Mouse (Mus musculus) midbrain, embryonic 15.5 days (tissue): ENCODE measurements around the gene Atp1a4. TPM values are rescaled to one million over a fixed set of nuclear protein-coding genes. Genes with fewer than 3 reads are reported as not detected.
A peak's percentile ranks its signal among the peaks of the same experiment; 100 is the strongest.

ENCODE experiments used
- ATAC-seq: fragments of 200-750 bp; cut with Nextera tagmentation; replicated peaks from 2 replicates; pipeline ENCODE4 v1.8.0; 2017; ENCODE audit warnings: moderate TSS enrichment
- H3K27ac ChIP-seq: fragments of 300-500 bp; sonication (generic); 2 replicates; pipeline ENCODE4 v1.5.1; 2015; ENCODE audit warnings: mild to moderate bottlenecking, inconsistent platforms
- H3K27me3 ChIP-seq: fragments of 300-500 bp; sonication (generic); replicated peaks from 2 replicates; pipeline ENCODE4 v1.6.1; 2015; ENCODE audit warnings: inconsistent platforms
- H3K36me3 ChIP-seq: fragments of 300-500 bp; sonication (generic); replicated peaks from 2 replicates; pipeline ENCODE4 v1.6.1; 2015; ENCODE audit warnings: inconsistent platforms
- H3K4me1 ChIP-seq: fragments of 300-500 bp; sonication (generic); 2 replicates; pipeline ENCODE4 v1.6.1; 2015; ENCODE audit warnings: inconsistent platforms
- H3K4me2 ChIP-seq: fragments of 300-500 bp; sonication (generic); 2 replicates; pipeline ENCODE4 v1.6.1; 2015; ENCODE audit warnings: inconsistent platforms, mild to moderate bottlenecking, moderate library complexity
- H3K4me3 ChIP-seq: fragments of 300-500 bp; sonication (generic); 2 replicates; pipeline ENCODE4 v1.5.1; 2015; ENCODE audit warnings: mild to moderate bottlenecking, inconsistent platforms
- H3K9ac ChIP-seq: fragments of 300-500 bp; sonication (generic); 2 replicates; pipeline ENCODE4 v1.6.1; 2015; ENCODE audit warnings: mild to moderate bottlenecking, inconsistent platforms
- H3K9me3 ChIP-seq: fragments of 300-500 bp; sonication (generic); 2 replicates; pipeline ENCODE4 v1.6.1; 2016; ENCODE audit warnings: inconsistent platforms
- WGBS: fragments of 180-500 bp; shearing (Covaris S2); methylation state at CpG from one replicate; pipeline ENCODE4 v1.1.7; 2015; ENCODE audit warnings: mixed read lengths; 5-methylcytosine and 5-hydroxymethylcytosine counted together
- polyA plus RNA-seq: library from polyadenylated mRNA; unstranded; fragments of >200 nt; fragmentation: Nextera tagmentation; extraction: Ambion mirVana; gene quantifications from 2 replicates; pipeline ENCODE4 v1.2.1, GENCODE M21; 2015

Atp1a4 gene
- polyA plus RNA-seq, 1 experiment from 2014 or later, result not detected

GRCm38 (mm10) chr1:172200871-172201447, 57.3 kb downstream of the Atp1a4 start:
- Histone ChIP-seq H3K27me3 (no peaks in the 10 kb centered on the region), H3K36me3 (peaks cover 28% of the 10 kb centered on the region; the same call in 1 of the 2 replicates), H3K27ac (peak overlapping the region; percentile 96), H3K9me3 (no peaks in the 10 kb centered on the region), H3K4me3 (peak overlapping the region; percentile 15), H3K4me2 (peak overlapping the region; percentile 83), H3K9ac (peak overlapping the region; percentile 38; the same call in 1 of the 2 replicates), H3K4me1 (peaks cover 66% of the 10 kb centered on the region)
- peak; percentile 76 for ATAC-seq
- 11% methylated on average over 7 of the region's 7 CpGs for WGBS

GRCm38 (mm10) chr1:172200161-172200560, 58.1 kb downstream of the Atp1a4 start:
- no peak overlapping the region for H3K4me3 ChIP-seq
- H3K27ac ChIP-seq, result peak overlapping the region; percentile 96
- H3K9ac ChIP-seq, result peak overlapping the region; percentile 4; the same call in 1 of the 2 replicates

GRCm38 (mm10) chr1:172198996-172199395, 59.2 kb downstream of the Atp1a4 start:
- no peak for ATAC-seq
- H3K9ac ChIP-seq, result no peak overlapping the region
- no peaks in the 10 kb centered on the region for H3K27me3 ChIP-seq
- no peak overlapping the region for H3K27ac ChIP-seq
- peaks cover 35% of the 10 kb centered on the region; the same call in 1 of the 2 replicates for H3K36me3 ChIP-seq
- H3K9me3 ChIP-seq, result no peaks in the 10 kb centered on the region
- no peak overlapping the region for H3K4me3 ChIP-seq
- H3K4me1 ChIP-seq, result peaks cover 50% of the 10 kb centered on the region
- H3K4me2 ChIP-seq, result no peak overlapping the region
- WGBS, result 82% methylated on average over 4 of the region's 4 CpGs

More at GRCm38 (mm10) chr1:172200161-172200560, 58.1 kb downstream of the Atp1a4 start:
- Histone ChIP-seq H3K4me2 (peak overlapping the region; percentile 83), H3K4me1 (peaks cover 62% of the 10 kb centered on the region), H3K36me3 (peaks cover 35% of the 10 kb centered on the region; the same call in 1 of the 2 replicates), H3K9me3 (no peaks in the 10 kb centered on the region), H3K27me3 (no peaks in the 10 kb centered on the region)
- no peak for ATAC-seq
- 72% methylated on average over 5 of the region's 5 CpGs for WGBS

GRCm38 (mm10) chr1:172198316-172198715, 59.9 kb downstream of the Atp1a4 start:
- WGBS, result 85% methylated on average over 8 of the region's 8 CpGs
- Histone ChIP-seq H3K9me3 (no peaks in the 10 kb centered on the region), H3K4me3 (no peak overlapping the region), H3K36me3 (peaks cover 35% of the 10 kb centered on the region; the same call in 1 of the 2 replicates), H3K4me1 (peaks cover 44% of the 10 kb centered on the region), H3K27me3 (no peaks in the 10 kb centered on the region), H3K27ac (no peak overlapping the region), H3K4me2 (no peak overlapping the region), H3K9ac (no peak overlapping the region)
- ATAC-seq, result no peak

GRCm38 (mm10) chr1:172197851-172198250, 60.4 kb downstream of the Atp1a4 start:
- no peak for ATAC-seq
- WGBS, result 80% methylated on average over 5 of the region's 5 CpGs
- Histone ChIP-seq H3K4me1 (peaks cover 39% of the 10 kb centered on the region), H3K9ac (no peak overlapping the region), H3K27ac (no peak overlapping the region), H3K9me3 (no peaks in the 10 kb centered on the region), H3K36me3 (peaks cover 35% of the 10 kb centered on the region; the same call in 1 of the 2 replicates), H3K4me2 (no peak overlapping the region), H3K4me3 (no peak overlapping the region), H3K27me3 (no peaks in the 10 kb centered on the region)

- H3K4me1 ChIP-seq, result peaks cover 32% of the 10 kb centered on the region
- WGBS, result 87% methylated on average over 3 of the region's 3 CpGs
- peaks cover 38% of the 10 kb centered on the region; the same call in 1 of the 2 replicates for H3K36me3 ChIP-seq
- H3K4me3 ChIP-seq, result no peak overlapping the region
- H3K4me2 ChIP-seq, result no peak overlapping the region
- ATAC-seq, result no peak
- H3K9ac ChIP-seq, result no peak overlapping the region
- H3K27ac ChIP-seq, result no peak overlapping the region; the same call in 1 of the 2 replicates
- H3K9me3 ChIP-seq, result no peaks in the 10 kb centered on the region
- no peaks in the 10 kb centered on the region for H3K27me3 ChIP-seq
Measured at GRCm38 (mm10) chr1:172197146-172197545, 61.1 kb downstream of the Atp1a4 start.

DNA sequence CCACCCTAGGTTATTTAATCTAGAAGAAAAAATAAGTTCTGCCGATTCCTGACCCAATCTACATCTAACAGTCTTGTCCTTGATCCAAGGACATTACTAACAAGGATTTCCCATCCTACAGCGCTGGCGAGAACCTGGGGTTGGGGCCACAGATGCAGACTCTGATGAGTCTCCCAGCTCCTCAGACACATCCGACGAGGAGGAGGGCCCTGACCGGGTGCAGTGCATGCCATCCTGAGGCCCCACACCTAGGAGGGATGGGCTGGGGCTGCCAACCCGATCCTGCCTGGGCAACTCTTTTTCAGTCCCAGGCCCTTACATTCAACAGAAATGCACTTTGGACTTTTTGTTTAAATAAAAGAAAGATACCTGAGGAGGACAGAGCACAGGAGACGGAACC, 63.8 kb downstream of the Atp1a4 start:
- Histone ChIP-seq H3K36me3 (peaks cover 39% of the 10 kb centered on the region; the same call in 1 of the 2 replicates), H3K4me3 (no peak overlapping the region), H3K9ac (no peak overlapping the region), H3K4me1 (peaks cover 5% of the 10 kb centered on the region; the same call in 1 of the 2 replicates), H3K27me3 (no peaks in the 10 kb centered on the region), H3K27ac (no peak overlapping the region), H3K9me3 (no peaks in the 10 kb centered on the region), H3K4me2 (no peak overlapping the region)
- ATAC-seq, result no peak
- 77% methylated on average over 8 of the region's 8 CpGs for WGBS

DNA sequence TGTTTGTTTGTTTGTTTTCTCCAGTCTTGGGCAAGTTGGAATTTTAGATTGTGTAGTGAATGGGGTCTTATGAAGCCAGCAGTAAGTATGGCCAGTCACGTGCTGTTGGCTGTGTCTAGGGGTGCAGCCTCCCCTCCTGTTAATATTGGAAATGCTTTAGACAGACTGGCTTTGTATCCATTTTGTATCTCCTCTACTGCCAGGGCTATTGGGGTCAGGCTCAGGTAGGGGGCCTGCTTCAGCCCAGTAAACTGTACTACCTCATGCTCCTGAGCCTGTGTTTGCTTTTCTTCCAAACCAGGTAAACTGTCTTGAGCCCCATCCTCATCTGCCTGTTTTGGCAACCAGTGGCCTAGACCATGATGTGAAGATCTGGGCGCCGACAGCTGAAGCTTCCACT, 66.0 kb downstream of the Atp1a4 start:
- no peaks in the 10 kb centered on the region for H3K27me3 ChIP-seq
- H3K9ac ChIP-seq, result no peak overlapping the region
- H3K27ac ChIP-seq, result no peak overlapping the region
- H3K4me3 ChIP-seq, result no peak overlapping the region
- no peaks in the 10 kb centered on the region for H3K9me3 ChIP-seq
- no peak overlapping the region for H3K4me2 ChIP-seq
- no peak for ATAC-seq
- H3K36me3 ChIP-seq, result peaks cover 25% of the 10 kb centered on the region; the same call in 1 of the 2 replicates
- 95% methylated on average over 3 of the region's 3 CpGs for WGBS
- H3K4me1 ChIP-seq, result 0 out of 2 replicates have a peak, but pooled peaks cover 4% of the 10 kb centered on the region

DNA sequence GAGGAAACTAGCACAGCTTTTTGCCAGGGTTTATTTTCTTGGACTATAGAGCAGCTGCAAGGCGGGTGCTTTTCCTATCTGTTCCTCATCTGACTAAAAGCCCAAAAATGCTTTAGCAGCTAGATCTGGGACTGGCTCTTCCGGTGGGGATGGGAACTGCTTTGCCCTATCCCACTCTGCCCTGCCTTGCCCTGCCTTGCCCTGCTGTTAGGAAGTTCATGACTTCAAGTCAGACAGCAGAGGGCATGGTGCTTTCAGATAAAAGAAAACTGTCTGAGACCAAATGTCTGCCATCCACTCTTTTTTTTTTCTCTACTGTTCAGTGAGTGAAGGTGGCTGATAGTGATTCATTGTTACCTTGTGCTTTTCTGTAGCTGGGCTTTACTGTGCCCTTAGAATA, 66.6 kb downstream of the Atp1a4 start:
- WGBS, result 92% methylated on average over 2 of the region's 2 CpGs
- no peak overlapping the region for H3K27ac ChIP-seq
- no peak for ATAC-seq
- H3K4me2 ChIP-seq, result no peak overlapping the region
- no peak overlapping the region for H3K9ac ChIP-seq
- H3K9me3 ChIP-seq, result no peaks in the 10 kb centered on the region
- H3K27me3 ChIP-seq, result no peaks in the 10 kb centered on the region
- 0 out of 2 replicates have a peak, but pooled peaks cover 4% of the 10 kb centered on the region for H3K4me1 ChIP-seq
- peaks cover 27% of the 10 kb centered on the region; the same call in 1 of the 2 replicates for H3K36me3 ChIP-seq
- H3K4me3 ChIP-seq, result no peak overlapping the region

- no peak for ATAC-seq
- peaks cover 15% of the 10 kb centered on the region; the same call in 1 of the 2 replicates for H3K36me3 ChIP-seq
- WGBS, result 48% methylated on average over 4 of the region's 4 CpGs
Measured at GRCm38 (mm10) chr1:172188891-172189290, 69.3 kb downstream of the Atp1a4 start.

DNA sequence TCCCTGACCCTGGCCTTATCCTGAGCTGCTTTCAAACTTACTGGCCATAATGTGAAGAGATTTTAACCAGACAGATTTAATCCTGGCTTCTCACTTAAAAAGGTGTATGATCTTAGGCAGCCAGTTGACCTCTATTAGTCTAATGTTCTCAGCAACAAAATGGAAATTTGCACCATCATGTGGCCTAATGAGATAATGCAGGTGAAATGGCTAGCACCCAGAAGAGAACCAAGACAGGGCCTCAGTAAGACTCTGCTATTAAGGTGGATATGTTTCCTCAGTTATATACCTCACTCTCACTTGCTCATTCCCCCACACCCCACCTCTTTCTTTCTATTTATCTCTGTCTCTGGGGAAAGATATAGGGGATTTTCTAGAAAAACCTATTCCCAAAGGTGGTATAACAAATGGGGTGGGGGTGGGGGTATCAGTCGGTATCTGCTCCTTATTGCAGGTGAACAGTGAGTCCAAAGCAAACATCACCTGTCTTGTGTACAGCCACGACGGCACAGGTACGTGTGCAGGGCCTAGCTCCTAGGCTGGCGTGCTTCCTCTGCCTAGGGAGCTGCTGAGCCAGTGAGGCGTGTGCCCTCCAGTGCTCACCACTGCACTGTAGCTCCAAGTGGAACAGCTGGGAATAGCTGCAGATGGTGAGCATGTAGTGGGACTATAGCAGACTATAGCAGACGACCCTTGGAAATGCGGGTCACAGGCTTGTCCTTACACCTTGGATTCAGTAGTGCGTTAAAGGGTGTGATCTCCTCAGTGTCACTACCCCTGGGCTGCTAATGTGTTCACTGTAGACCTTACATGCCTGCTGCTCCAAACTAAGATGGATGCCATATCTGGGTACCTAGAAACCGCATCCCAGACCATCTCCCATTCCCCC, 71.6 kb downstream of the Atp1a4 start:
- Histone ChIP-seq H3K4me1 (no peaks in the 10 kb centered on the region), H3K9me3 (no peaks in the 10 kb centered on the region), H3K27ac (no peak overlapping the region), H3K4me3 (no peak overlapping the region), H3K27me3 (no peaks in the 10 kb centered on the region), H3K9ac (no peak overlapping the region), H3K4me2 (no peak overlapping the region), H3K36me3 (peaks cover 19% of the 10 kb centered on the region; the same call in 1 of the 2 replicates)
- WGBS, result 93% methylated on average over 10 of the region's 10 CpGs
- ATAC-seq, result peak; percentile 63

More at GRCm38 (mm10) chr1:172188891-172189290, 69.3 kb downstream of the Atp1a4 start:
- no peak overlapping the region for H3K27ac ChIP-seq
- H3K9ac ChIP-seq, result no peak overlapping the region
- H3K4me3 ChIP-seq, result no peak overlapping the region
- H3K4me1 ChIP-seq, result no peaks in the 10 kb centered on the region
- H3K4me2 ChIP-seq, result no peak overlapping the region
- no peaks in the 10 kb centered on the region for H3K9me3 ChIP-seq
- no peaks in the 10 kb centered on the region for H3K27me3 ChIP-seq

DNA sequence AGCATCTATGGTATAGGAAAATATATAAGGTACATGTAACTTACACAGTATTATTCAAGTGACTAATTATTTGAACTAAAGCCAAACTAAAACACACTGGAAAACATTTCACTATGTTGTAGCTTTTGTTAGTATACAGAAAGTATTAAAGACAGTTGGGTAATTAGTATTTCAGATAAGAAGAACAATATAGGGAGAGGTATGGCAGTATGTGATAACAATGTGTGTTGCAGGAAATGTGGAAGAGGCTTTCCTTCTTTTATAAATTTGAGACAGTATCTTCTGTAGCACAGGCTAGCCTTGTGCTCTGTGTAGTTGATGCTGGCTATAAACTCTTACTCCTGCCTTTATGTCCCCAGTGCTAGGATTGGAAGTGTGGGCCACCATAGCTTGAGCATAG, 74.3 kb downstream of the Atp1a4 start:
- no peak for ATAC-seq
- H3K36me3 ChIP-seq, result peaks cover 31% of the 10 kb centered on the region; the same call in 1 of the 2 replicates

More for the DNA sequence above, 74.3 kb downstream of the Atp1a4 start:
- H3K9me3 ChIP-seq, result no peaks in the 10 kb centered on the region
- H3K4me3 ChIP-seq, result no peak overlapping the region
- no peak overlapping the region for H3K4me2 ChIP-seq
- no peak overlapping the region for H3K9ac ChIP-seq
- no peak overlapping the region for H3K27ac ChIP-seq
- no peaks in the 10 kb centered on the region for H3K27me3 ChIP-seq
- no peaks in the 10 kb centered on the region for H3K4me1 ChIP-seq
